Mouse (Mus musculus): ENCODE results near the gene Tmem53. TPM values are rescaled to one million over a fixed set of nuclear protein-coding genes. Genes with fewer than 3 reads are reported as not detected.

Tmem53 gene
- polyA plus RNA-seq, 1 experiment from 2014 or later: 38.0 TPM

DNA sequence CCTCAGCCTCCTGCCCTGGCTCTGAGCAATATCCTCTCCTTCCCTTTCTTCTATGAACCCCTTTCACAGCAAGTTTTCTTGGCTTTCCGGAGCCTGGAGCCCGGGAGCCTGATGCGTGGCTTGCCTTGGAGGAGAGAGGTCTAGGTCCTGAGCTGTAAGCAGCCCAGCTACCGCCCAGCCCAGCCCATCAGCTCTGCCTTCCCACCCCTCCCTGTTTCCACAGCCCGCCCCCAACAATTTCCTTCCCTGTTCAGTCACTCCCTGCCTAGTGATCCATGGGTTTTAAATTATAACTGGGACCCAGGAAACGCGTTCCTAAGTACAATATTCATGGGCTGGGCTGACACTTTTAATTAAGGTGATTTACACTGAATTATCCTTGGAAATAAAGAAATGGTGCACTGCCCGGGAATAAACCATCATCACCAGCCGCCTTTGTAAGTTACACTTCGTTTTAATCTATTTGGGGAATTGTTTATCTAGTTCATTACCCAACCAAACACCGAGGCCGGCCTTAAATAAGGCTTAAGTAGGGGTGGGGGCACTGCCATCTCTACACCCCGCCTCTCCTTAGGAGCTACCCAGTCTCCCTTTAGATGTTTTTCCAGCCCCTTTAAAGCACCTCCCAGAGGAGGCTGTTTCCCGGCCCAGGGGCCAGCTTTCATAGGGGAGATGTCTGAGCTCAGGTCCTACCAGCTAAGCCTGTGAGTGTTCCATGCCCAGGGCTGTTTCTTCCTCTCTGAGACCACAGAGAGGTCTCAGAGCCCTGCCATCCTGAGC lies 50.5 kb downstream of the Tmem53 start:
- Histone ChIP-seq H3K4me1 (ENCODE audit: control insufficient read depth in 2 of 2, insufficient read depth in 2 of 2, low read length in 2 of 2) (peaks cover 2 to 4% of the 10 kb centered on the region in 2 experiments; a peak in 1 of 4 replicates), H3K4me2 (ENCODE audit: low read length) (no peak overlapping the region), H3K36me3 (ENCODE audit: control insufficient read depth, insufficient read depth, low read length) (no peaks in the 10 kb centered on the region), H3K9me3 (ENCODE audit: control insufficient read depth, low read length) (no peaks in the 10 kb centered on the region), H3K27ac (replicated peaks in 1 of 2; ENCODE audit: control insufficient read depth in 1 of 2, insufficient read depth in 1 of 2, low read depth in 2 of 2, low read length in 2 of 2) (no peak overlapping the region), H3K27me3 (ENCODE audit: control insufficient read depth, insufficient read depth, low read length) (peaks cover 52% of the 10 kb centered on the region), H3K4me3 (ENCODE audit: control insufficient read depth in 1 of 2, insufficient read depth in 1 of 2, low read depth in 1 of 2, low read length in 2 of 2) (no peak overlapping the region), H3K9ac (ENCODE audit: low read length) (no peak overlapping the region)
- 36% methylated on average over 14 of the region's 14 CpGs for WGBS
- no peak for ATAC-seq (ENCODE audit: insufficient number of reproducible peaks, insufficient read depth, low FRiP score, low read depth)

GRCm38 (mm10) chr4:117303581-117304238 lies 52.0 kb downstream of the Tmem53 start:
- Histone ChIP-seq H3K9me3 (ENCODE audit: control insufficient read depth, low read length) (no peaks in the 10 kb centered on the region), H3K4me1 (ENCODE audit: control insufficient read depth in 2 of 2, insufficient read depth in 2 of 2, low read length in 2 of 2) (peaks cover 2 to 4% of the 10 kb centered on the region in 2 experiments; a peak in 1 of 4 replicates), H3K4me2 (ENCODE audit: low read length) (peak overlapping the region; percentile 97), H3K27ac (replicated peaks in 1 of 2; ENCODE audit: control insufficient read depth in 1 of 2, insufficient read depth in 1 of 2, low read depth in 2 of 2, low read length in 2 of 2) (no peak overlapping the region), H3K27me3 (ENCODE audit: control insufficient read depth, insufficient read depth, low read length) (peaks cover 55% of the 10 kb centered on the region), H3K36me3 (ENCODE audit: control insufficient read depth, insufficient read depth, low read length) (no peaks in the 10 kb centered on the region), H3K4me3 (ENCODE audit: control insufficient read depth in 1 of 2, insufficient read depth in 1 of 2, low read depth in 1 of 2, low read length in 2 of 2) (peak overlapping the region; percentile 42 to 57; a peak in 3 of 4 replicates), H3K9ac (ENCODE audit: low read length) (peak overlapping the region; percentile 76)
- 9% methylated on average over 29 of the region's 30 CpGs for WGBS
- ATAC-seq (ENCODE audit: insufficient number of reproducible peaks, insufficient read depth, low FRiP score, low read depth): no peak; the same call in 1 of the 2 replicates

GRCm38 (mm10) chr4:117304239-117305025 lies 52.7 kb downstream of the Tmem53 start:
- peaks cover 55% of the 10 kb centered on the region for H3K27me3 ChIP-seq (ENCODE audit: control insufficient read depth, insufficient read depth, low read length)
- no peak for ATAC-seq (ENCODE audit: insufficient number of reproducible peaks, insufficient read depth, low FRiP score, low read depth)
- H3K36me3 ChIP-seq (ENCODE audit: control insufficient read depth, insufficient read depth, low read length): no peaks in the 10 kb centered on the region
- H3K9me3 ChIP-seq (ENCODE audit: control insufficient read depth, low read length): no peaks in the 10 kb centered on the region
- 1% methylated on average over 47 of the region's 54 CpGs for WGBS
- peak overlapping the region; percentile 76 for H3K9ac ChIP-seq (ENCODE audit: low read length)
- H3K4me1 ChIP-seq (ENCODE audit: control insufficient read depth in 2 of 2, insufficient read depth in 2 of 2, low read length in 2 of 2): peaks cover 2 to 4% of the 10 kb centered on the region in 2 experiments; a peak in 1 of 4 replicates
- peak overlapping the region; percentile 42 to 57 for H3K4me3 ChIP-seq (ENCODE audit: control insufficient read depth in 1 of 2, insufficient read depth in 1 of 2, low read depth in 1 of 2, low read length in 2 of 2)
- H3K4me2 ChIP-seq (ENCODE audit: low read length): peak overlapping the region; percentile 97
- H3K27ac ChIP-seq (replicated peaks in 1 of 2; ENCODE audit: control insufficient read depth in 1 of 2, insufficient read depth in 1 of 2, low read depth in 2 of 2, low read length in 2 of 2): no peak overlapping the region

- Histone ChIP-seq H3K27me3 (ENCODE audit: control insufficient read depth, insufficient read depth, low read length) (peaks cover 55% of the 10 kb centered on the region), H3K4me2 (ENCODE audit: low read length) (no peak overlapping the region)
- WGBS: 48% methylated on average over 6 of the region's 7 CpGs
Measured at GRCm38 (mm10) chr4:117305461-117305860, 53.7 kb downstream of the Tmem53 start.

GRCm38 (mm10) chr4:117307270-117307669 lies 55.5 kb downstream of the Tmem53 start:
- Histone ChIP-seq H3K27me3 (ENCODE audit: control insufficient read depth, insufficient read depth, low read length) (peaks cover 47% of the 10 kb centered on the region), H3K4me3 (ENCODE audit: control insufficient read depth in 1 of 2, insufficient read depth in 1 of 2, low read depth in 1 of 2, low read length in 2 of 2) (no peak overlapping the region), H3K36me3 (ENCODE audit: control insufficient read depth, insufficient read depth, low read length) (no peaks in the 10 kb centered on the region), H3K9me3 (ENCODE audit: control insufficient read depth, low read length) (no peaks in the 10 kb centered on the region), H3K4me2 (ENCODE audit: low read length) (no peak overlapping the region), H3K27ac (replicated peaks in 1 of 2; ENCODE audit: control insufficient read depth in 1 of 2, insufficient read depth in 1 of 2, low read depth in 2 of 2, low read length in 2 of 2) (no peak overlapping the region), H3K4me1 (ENCODE audit: control insufficient read depth in 2 of 2, insufficient read depth in 2 of 2, low read length in 2 of 2) (peaks cover 4 to 5% of the 10 kb centered on the region in 2 experiments; a peak in 1 of 4 replicates), H3K9ac (ENCODE audit: low read length) (no peak overlapping the region)
- 56% methylated on average over 6 of the region's 6 CpGs for WGBS
- no peak for ATAC-seq (ENCODE audit: insufficient number of reproducible peaks, insufficient read depth, low FRiP score, low read depth)

More at GRCm38 (mm10) chr4:117305461-117305860, 53.7 kb downstream of the Tmem53 start:
- H3K27ac ChIP-seq (replicated peaks in 1 of 2; ENCODE audit: control insufficient read depth in 1 of 2, insufficient read depth in 1 of 2, low read depth in 2 of 2, low read length in 2 of 2): no peak overlapping the region
- ATAC-seq (ENCODE audit: insufficient number of reproducible peaks, insufficient read depth, low FRiP score, low read depth): no peak
- H3K9me3 ChIP-seq (ENCODE audit: control insufficient read depth, low read length): no peaks in the 10 kb centered on the region
- no peaks in the 10 kb centered on the region for H3K36me3 ChIP-seq (ENCODE audit: control insufficient read depth, insufficient read depth, low read length)
- H3K4me3 ChIP-seq (ENCODE audit: control insufficient read depth in 1 of 2, insufficient read depth in 1 of 2, low read depth in 1 of 2, low read length in 2 of 2): no peak overlapping the region
- no peak overlapping the region for H3K9ac ChIP-seq (ENCODE audit: low read length)
- peaks cover 2 to 4% of the 10 kb centered on the region in 2 experiments; a peak in 1 of 4 replicates for H3K4me1 ChIP-seq (ENCODE audit: control insufficient read depth in 2 of 2, insufficient read depth in 2 of 2, low read length in 2 of 2)

- H3K9ac ChIP-seq (ENCODE audit: low read length): no peak overlapping the region
- no peak overlapping the region for H3K4me3 ChIP-seq (ENCODE audit: control insufficient read depth in 1 of 2, insufficient read depth in 1 of 2, low read depth in 1 of 2, low read length in 2 of 2)
- H3K27me3 ChIP-seq (ENCODE audit: control insufficient read depth, insufficient read depth, low read length): peaks cover 47% of the 10 kb centered on the region
- H3K4me1 ChIP-seq (ENCODE audit: control insufficient read depth in 2 of 2, insufficient read depth in 2 of 2, low read length in 2 of 2): peaks cover 8 to 11% of the 10 kb centered on the region in 2 experiments; a peak in 3 of 4 replicates
- 91% methylated on average over 1 of the region's 1 CpGs for WGBS
- no peak overlapping the region for H3K27ac ChIP-seq (replicated peaks in 1 of 2; ENCODE audit: control insufficient read depth in 1 of 2, insufficient read depth in 1 of 2, low read depth in 2 of 2, low read length in 2 of 2)
- ATAC-seq (ENCODE audit: insufficient number of reproducible peaks, insufficient read depth, low FRiP score, low read depth): no peak
- no peaks in the 10 kb centered on the region for H3K9me3 ChIP-seq (ENCODE audit: control insufficient read depth, low read length)
- H3K36me3 ChIP-seq (ENCODE audit: control insufficient read depth, insufficient read depth, low read length): no peaks in the 10 kb centered on the region
- no peak overlapping the region for H3K4me2 ChIP-seq (ENCODE audit: low read length)
Measured at GRCm38 (mm10) chr4:117309427-117309826, 57.7 kb downstream of the Tmem53 start.

DNA sequence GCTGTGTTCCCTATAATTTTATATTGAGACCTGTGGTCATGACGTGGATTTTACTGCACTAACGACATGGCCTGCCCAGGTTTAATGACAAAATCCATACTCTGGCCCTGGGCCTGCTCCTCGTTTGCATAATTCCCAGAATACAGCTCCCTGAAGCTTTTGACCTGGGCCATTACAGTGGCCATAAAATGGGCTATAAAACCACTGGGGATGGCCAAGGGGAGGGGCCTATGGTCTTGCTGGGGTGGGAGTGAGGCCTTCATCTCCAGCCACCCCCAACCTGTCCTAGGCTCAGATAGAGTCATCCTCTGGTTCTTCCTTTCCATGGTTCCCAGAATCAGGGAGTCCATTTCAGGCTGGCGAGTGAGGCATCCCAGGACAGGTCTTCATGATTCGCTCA lies 60.1 kb downstream of the Tmem53 start:
- H3K9me3 ChIP-seq (ENCODE audit: control insufficient read depth, low read length): no peaks in the 10 kb centered on the region
- no peak overlapping the region for H3K27ac ChIP-seq (replicated peaks in 1 of 2; ENCODE audit: control insufficient read depth in 1 of 2, insufficient read depth in 1 of 2, low read depth in 2 of 2, low read length in 2 of 2)
- no peak overlapping the region for H3K9ac ChIP-seq (ENCODE audit: low read length)
- WGBS: 64% methylated on average over 5 of the region's 5 CpGs
- peaks cover 8 to 11% of the 10 kb centered on the region in 2 experiments; a peak in 3 of 4 replicates for H3K4me1 ChIP-seq (ENCODE audit: control insufficient read depth in 2 of 2, insufficient read depth in 2 of 2, low read length in 2 of 2)
- ATAC-seq (ENCODE audit: insufficient number of reproducible peaks, insufficient read depth, low FRiP score, low read depth): no peak
- H3K4me2 ChIP-seq (ENCODE audit: low read length): no peak overlapping the region
- peaks cover 54% of the 10 kb centered on the region for H3K27me3 ChIP-seq (ENCODE audit: control insufficient read depth, insufficient read depth, low read length)
- H3K4me3 ChIP-seq (ENCODE audit: control insufficient read depth in 1 of 2, insufficient read depth in 1 of 2, low read depth in 1 of 2, low read length in 2 of 2): no peak overlapping the region
- H3K36me3 ChIP-seq (ENCODE audit: control insufficient read depth, insufficient read depth, low read length): no peaks in the 10 kb centered on the region

Measured in heart, embryonic 14.5 days (tissue).